Mouse (Mus musculus): ENCODE measurements at regions not wholly inside any gene's neighbourhood (a gene's known extent, or its start where the extent isn't known, plus 50 kb on each side); places are given as distances from the start of the nearest gene placed in this dataset.
A peak's percentile ranks its signal among the peaks of the same experiment; 100 is the strongest.

DNA sequence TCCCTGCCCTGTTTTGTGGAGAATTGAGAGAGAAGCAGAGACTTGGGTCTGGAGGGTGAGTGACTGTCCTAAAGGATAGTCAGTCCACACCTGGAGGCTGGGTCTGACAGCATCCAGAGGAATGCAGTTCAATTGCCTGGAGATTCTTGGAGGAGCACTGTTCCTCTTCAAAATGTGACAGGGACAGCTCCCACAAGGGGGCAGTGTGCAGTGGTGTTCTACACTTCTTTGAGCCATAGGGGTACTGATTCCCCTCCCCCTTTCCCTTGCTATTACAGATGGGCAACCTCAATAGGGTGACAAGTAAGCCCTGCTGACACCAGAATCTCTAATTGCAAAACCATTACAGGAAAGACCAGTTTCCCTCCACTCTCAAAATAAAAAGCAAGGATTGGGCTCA, 63.7 kb upstream of the Gm773 start:
- Histone ChIP-seq H3K4me2 (ENCODE audit: insufficient read depth, low read depth, poor library complexity, severe bottlenecking) (no peak overlapping the region), H3K4me3 (replicated peaks in 1 of 3; ENCODE audit: low read depth in 2 of 3, low read length in 2 of 3, poor library complexity in 1 of 3) (no peak overlapping the region), H3K9me3 (replicated peaks; ENCODE audit: low read length) (no peaks in the 10 kb centered on the region), H3K9ac (ENCODE audit: insufficient read depth, low read depth) (no peak overlapping the region), H3K36me3 (replicated peaks in 1 of 2; ENCODE audit: control insufficient read depth in 1 of 2, insufficient read depth in 1 of 2, low read length in 1 of 2) (no peaks in the 10 kb centered on the region), H3K4me1 (ENCODE audit: control insufficient read depth in 1 of 2, insufficient read depth in 2 of 2) (no peaks in the 10 kb centered on the region), H3K27ac (ENCODE audit: insufficient read depth, low read depth) (no peak overlapping the region), H3K79me2 (replicated peaks; ENCODE audit: control insufficient read depth, extremely low read depth, insufficient read depth, poor library complexity, severe bottlenecking) (no peaks in the 10 kb centered on the region), H3K27me3 (replicated peaks) (no peaks in the 10 kb centered on the region)
- TF ChIP-seq CHD2 (IDR thresholded peaks at IDR 0.05; ENCODE audit: low read length) (0 out of 2 replicates have a peak, but pooled peaks have one; percentile 32), ZC3H11A (IDR thresholded peaks at IDR 0.05; ENCODE audit: low read depth, low read length) (no peak), CTCF (conservative IDR thresholded peaks at IDR 0.05 in 1 of 2, IDR thresholded peaks at IDR 0.05 in 1 of 2; ENCODE audit: low read depth in 2 of 2, low read length in 2 of 2) (peak in 1 of 2 experiments; percentile 61; a peak in 2 of 4 replicates), EP300 (IDR thresholded peaks at IDR 0.05; ENCODE audit: low read length) (no peak), RAD21 (IDR thresholded peaks at IDR 0.05; ENCODE audit: low read depth, low read length) (peak; percentile 19), JUN (IDR thresholded peaks at IDR 0.05; ENCODE audit: insufficient read depth, low read depth, low read length) (no peak), CHD1 (IDR thresholded peaks at IDR 0.05; ENCODE audit: low read depth, low read length) (no peak), JUND (conservative IDR thresholded peaks at IDR 0.05; ENCODE audit: low read depth, low read length) (no peak), MEF2A (IDR thresholded peaks at IDR 0.05; ENCODE audit: borderline replicate concordance, low read depth, low read length) (no peak), E2F4 (IDR thresholded peaks at IDR 0.05; ENCODE audit: insufficient replicate concordance, low read depth, low read length) (no peak), BHLHE40 (IDR thresholded peaks at IDR 0.05; ENCODE audit: low read depth, low read length) (no peak), ZKSCAN1 (IDR thresholded peaks at IDR 0.05; ENCODE audit: borderline replicate concordance, low read depth, low read length) (no peak), SMC3 (IDR thresholded peaks at IDR 0.05; ENCODE audit: low read depth, low read length) (peak; percentile 57)
- dilution Hi-C loops (cut with MboI; ENCODE audit: extremely low pct_ligation_motif_present, extremely low pct_unique_long_range_greater_than_20kb, low sequenced_read_pairs) (no loop called here), in situ Hi-C loops (cut with MboI; ENCODE audit: low pct_ligation_motif_present, low pct_unique_long_range_greater_than_20kb, low sequenced_read_pairs) (no loop called here)
- DNase-seq (ENCODE audit: extremely low read depth) = peak; percentile 23

DNA sequence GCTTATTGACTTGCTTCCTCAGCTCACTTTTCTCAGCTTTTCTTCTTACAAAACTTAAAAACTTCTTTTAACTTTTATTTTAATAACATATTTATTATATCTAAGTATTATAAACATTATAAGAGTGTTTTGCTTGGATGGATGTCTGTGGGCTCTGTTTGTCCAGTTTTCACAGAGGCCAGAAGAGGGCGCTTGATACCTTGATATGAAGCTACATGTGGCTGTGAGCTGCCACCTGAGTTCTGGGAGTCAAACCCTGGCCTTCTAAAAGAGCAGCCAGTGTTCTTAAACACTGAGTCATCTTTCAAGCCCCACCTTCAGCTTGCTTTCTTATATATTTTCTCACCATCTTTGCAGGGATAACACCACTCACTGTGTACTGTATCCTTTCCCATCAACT, 61.5 kb upstream of the Gm773 start:
- Histone ChIP-seq H3K27me3 (replicated peaks) (no peaks in the 10 kb centered on the region), H3K9ac (ENCODE audit: insufficient read depth, low read depth) (no peak overlapping the region), H3K79me2 (replicated peaks; ENCODE audit: control insufficient read depth, extremely low read depth, insufficient read depth, poor library complexity, severe bottlenecking) (no peaks in the 10 kb centered on the region), H3K9me3 (replicated peaks; ENCODE audit: low read length) (no peaks in the 10 kb centered on the region), H3K4me3 (replicated peaks in 1 of 3; ENCODE audit: low read depth in 2 of 3, low read length in 2 of 3, poor library complexity in 1 of 3) (no peak overlapping the region), H3K4me2 (ENCODE audit: insufficient read depth, low read depth, poor library complexity, severe bottlenecking) (no peak overlapping the region), H3K36me3 (replicated peaks in 1 of 2; ENCODE audit: control insufficient read depth in 1 of 2, insufficient read depth in 1 of 2, low read length in 1 of 2) (no peaks in the 10 kb centered on the region), H3K27ac (ENCODE audit: insufficient read depth, low read depth) (no peak overlapping the region), H3K4me1 (ENCODE audit: control insufficient read depth in 1 of 2, insufficient read depth in 2 of 2) (no peaks in the 10 kb centered on the region)
- TF ChIP-seq SMC3 (IDR thresholded peaks at IDR 0.05; ENCODE audit: low read depth, low read length) (peak; percentile 48), RAD21 (IDR thresholded peaks at IDR 0.05; ENCODE audit: low read depth, low read length) (peak; percentile 69), CTCF (conservative IDR thresholded peaks at IDR 0.05 in 1 of 2, IDR thresholded peaks at IDR 0.05 in 1 of 2; ENCODE audit: low read depth in 2 of 2, low read length in 2 of 2) (peak in 1 of 2 experiments; percentile 65; a peak in 2 of 4 replicates), MEF2A (IDR thresholded peaks at IDR 0.05; ENCODE audit: borderline replicate concordance, low read depth, low read length) (no peak)
- in situ Hi-C loops (cut with MboI; ENCODE audit: low pct_ligation_motif_present, low pct_unique_long_range_greater_than_20kb, low sequenced_read_pairs) (no loop called here), dilution Hi-C loops (cut with MboI; ENCODE audit: extremely low pct_ligation_motif_present, extremely low pct_unique_long_range_greater_than_20kb, low sequenced_read_pairs) (no loop called here)
- peak; percentile 53 for DNase-seq (ENCODE audit: extremely low read depth)

DNA sequence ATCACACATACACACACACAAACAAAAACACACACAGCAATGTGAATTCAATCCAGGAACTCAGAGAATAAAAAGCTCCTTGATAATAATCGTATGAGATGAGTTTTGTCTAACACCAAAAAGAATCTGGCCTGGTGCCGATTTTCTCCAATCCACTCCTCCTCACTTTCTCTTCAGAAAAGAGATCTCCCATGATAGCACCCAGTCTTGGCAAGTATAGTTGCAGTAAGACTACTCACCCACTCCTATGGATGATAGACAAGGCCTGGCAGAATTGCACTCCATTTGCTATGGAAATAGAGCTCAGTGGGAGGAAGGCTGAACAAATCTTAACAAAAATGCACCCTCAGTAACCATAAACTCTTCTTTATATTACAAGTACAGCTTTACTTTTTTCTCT, 57.0 kb upstream of the Gm773 start:
- Histone ChIP-seq H3K4me3 (replicated peaks in 1 of 3; ENCODE audit: low read depth in 2 of 3, low read length in 2 of 3, poor library complexity in 1 of 3) (no peak overlapping the region), H3K36me3 (replicated peaks in 1 of 2; ENCODE audit: control insufficient read depth in 1 of 2, insufficient read depth in 1 of 2, low read length in 1 of 2) (no peaks in the 10 kb centered on the region), H3K4me1 (ENCODE audit: control insufficient read depth in 1 of 2, insufficient read depth in 2 of 2) (no peaks in the 10 kb centered on the region), H3K9ac (ENCODE audit: insufficient read depth, low read depth) (no peak overlapping the region), H3K4me2 (ENCODE audit: insufficient read depth, low read depth, poor library complexity, severe bottlenecking) (no peak overlapping the region), H3K27me3 (replicated peaks) (no peaks in the 10 kb centered on the region), H3K79me2 (replicated peaks; ENCODE audit: control insufficient read depth, extremely low read depth, insufficient read depth, poor library complexity, severe bottlenecking) (no peaks in the 10 kb centered on the region), H3K9me3 (replicated peaks; ENCODE audit: low read length) (no peaks in the 10 kb centered on the region), H3K27ac (ENCODE audit: insufficient read depth, low read depth) (no peak overlapping the region)
- dilution Hi-C loops (cut with MboI; ENCODE audit: extremely low pct_ligation_motif_present, extremely low pct_unique_long_range_greater_than_20kb, low sequenced_read_pairs) = no loop called here
- DNase-seq (ENCODE audit: extremely low read depth) = no peak
- in situ Hi-C loops (cut with MboI; ENCODE audit: low pct_ligation_motif_present, low pct_unique_long_range_greater_than_20kb, low sequenced_read_pairs) = no loop called here
- TF ChIP-seq ELF1 (IDR thresholded peaks at IDR 0.05; ENCODE audit: low read depth, low read length) (no peak), USF1 (IDR thresholded peaks at IDR 0.05; ENCODE audit: low read depth, low read length) (no peak), CTCF (conservative IDR thresholded peaks at IDR 0.05 in 1 of 2, IDR thresholded peaks at IDR 0.05 in 1 of 2; ENCODE audit: low read depth in 2 of 2, low read length in 2 of 2) (no peak)
